Mouse (Mus musculus) ES-Bruce4 (cell line): ENCODE data around the gene Dtnb.

ENCODE experiments used
- CTCF ChIP-seq: IDR thresholded peaks from one replicate; pipeline ENCODE4 v1.8.1; 2011; ENCODE audit warnings: low read depth, low read length
- POLR2A ChIP-seq: IDR thresholded peaks from one replicate; pipeline ENCODE4 v1.8.1; 2011; ENCODE audit warnings: low read length; ENCODE audit not compliant: insufficient read depth

- no peak for TF ChIP-seq POLR2A
- TF ChIP-seq CTCF: no peak
Observed at GRCm38 (mm10) chr12:3626880-3627279, 54.7 kb downstream of the Dtnb start.
